Mouse (Mus musculus): Measurements from ENCODE around the gene Mapk13.
"Not testable (repeated sequence)": the region's sequence is repeated elsewhere in the genome, so short reads cannot be mapped to it uniquely, and the experiment has no call there.

The Mapk13 gene

DNA sequence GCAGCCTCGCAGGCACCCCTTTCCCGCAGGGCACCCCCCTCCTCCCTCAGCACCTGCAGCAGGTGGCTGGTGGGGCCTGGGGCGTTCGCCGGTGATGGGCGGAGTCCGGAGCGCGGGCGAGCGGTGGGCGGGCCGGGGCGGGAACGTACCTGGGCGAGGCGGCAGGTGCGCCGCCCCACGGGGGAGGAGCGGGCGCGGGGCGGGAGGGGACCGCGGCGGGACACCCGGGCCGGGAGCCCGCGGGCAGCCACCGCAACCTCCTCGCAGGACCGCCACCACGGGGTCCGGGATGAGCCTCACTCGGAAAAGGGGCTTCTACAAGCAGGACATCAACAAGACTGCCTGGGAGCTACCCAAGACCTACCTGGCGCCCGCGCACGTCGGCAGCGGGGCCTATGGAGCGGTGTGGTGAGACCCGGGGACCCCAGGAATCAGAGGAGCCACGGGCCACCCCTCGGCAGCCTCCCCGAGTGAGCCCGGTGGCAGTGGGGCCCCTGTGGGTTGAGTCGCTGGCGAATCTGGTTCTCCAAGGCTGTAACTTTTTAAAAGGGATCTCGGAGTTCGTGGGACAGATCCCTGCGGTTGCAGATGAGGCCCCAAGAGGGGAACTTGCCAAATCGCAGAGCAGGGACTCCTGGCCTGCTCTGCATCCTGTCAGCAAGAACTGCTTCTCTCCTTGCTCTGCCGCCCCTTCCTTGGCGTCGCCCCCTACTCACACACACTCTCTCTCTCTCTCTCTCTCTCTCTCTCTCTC is at the start of gene Mapk13:
Gene Mapk13, plus strand, starts transcription at position 177 of the 754 bp plus-strand sequence.
- peak; percentile 38 for DNase-seq (ENCODE audit: low spot score)

DNA sequence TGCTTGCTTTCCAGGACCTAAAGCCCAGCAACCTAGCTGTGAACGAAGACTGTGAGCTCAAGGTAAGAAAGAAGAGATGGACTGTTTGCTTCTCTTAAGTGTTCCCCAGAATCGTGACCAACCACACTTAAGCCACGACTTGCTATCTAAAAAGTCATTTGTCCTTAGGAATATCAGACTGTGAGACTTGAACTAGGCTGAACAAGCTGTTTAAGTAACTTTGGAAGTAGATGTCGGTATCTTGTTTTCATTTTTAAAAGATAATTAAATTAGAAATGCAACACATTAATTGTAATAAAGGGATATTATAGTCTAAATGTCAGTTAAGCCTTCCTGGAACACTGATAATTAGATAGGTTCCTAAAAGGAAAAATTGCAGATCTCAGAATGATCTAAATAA is 43.3 kb upstream of the Mapk13 start, which contains the start of gene AC170998.1:
Gene AC170998.1, plus strand, starts transcription at position 301 of the 400 bp plus-strand sequence.
- DNase-seq (ENCODE audit: low spot score) = no peak

- not testable (repeated sequence) for DNase-seq (ENCODE audit: low spot score)
Measured at GRCm38 (mm10) chr17:28727511-28727910, 41.6 kb upstream of the Mapk13 start.

DNA sequence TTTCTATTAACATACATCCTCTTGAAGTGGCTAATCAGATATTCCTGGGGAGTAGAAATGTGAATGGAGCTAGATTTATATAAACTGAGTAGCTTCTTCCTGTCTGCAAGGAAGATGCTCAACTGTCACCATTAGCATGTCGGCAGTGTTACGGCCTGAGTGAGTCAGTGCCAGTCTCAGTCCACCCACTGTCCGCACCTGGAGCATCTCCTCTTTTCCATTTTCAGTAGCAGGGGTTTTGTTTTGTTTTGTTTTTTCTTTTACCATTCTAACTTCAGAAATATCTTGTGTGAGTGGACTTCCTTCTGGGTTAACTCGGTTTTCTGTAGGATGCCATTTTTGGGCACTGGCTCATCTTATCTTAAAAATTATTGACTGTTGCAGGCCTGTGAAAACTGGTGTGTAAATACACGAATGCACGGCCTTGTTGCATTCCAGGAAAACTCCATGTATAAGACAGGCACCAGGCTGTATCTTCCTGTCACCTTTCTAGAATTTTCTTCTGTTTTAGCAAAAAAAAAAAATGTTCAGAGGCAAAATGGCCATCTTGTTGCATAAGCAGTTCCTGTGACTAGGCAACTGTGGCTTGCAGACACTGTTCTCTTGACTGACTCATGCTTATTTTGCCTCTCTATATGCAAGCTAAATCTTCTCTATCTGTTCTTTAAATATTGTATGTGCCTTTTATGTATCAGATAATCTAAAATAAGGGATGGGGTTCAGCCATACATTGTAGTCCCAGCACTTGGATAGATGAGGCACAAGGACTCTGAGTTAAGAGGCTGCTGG is 33.6 kb upstream of the Mapk13 start:
- no peak for DNase-seq (ENCODE audit: low spot score)

DNA sequence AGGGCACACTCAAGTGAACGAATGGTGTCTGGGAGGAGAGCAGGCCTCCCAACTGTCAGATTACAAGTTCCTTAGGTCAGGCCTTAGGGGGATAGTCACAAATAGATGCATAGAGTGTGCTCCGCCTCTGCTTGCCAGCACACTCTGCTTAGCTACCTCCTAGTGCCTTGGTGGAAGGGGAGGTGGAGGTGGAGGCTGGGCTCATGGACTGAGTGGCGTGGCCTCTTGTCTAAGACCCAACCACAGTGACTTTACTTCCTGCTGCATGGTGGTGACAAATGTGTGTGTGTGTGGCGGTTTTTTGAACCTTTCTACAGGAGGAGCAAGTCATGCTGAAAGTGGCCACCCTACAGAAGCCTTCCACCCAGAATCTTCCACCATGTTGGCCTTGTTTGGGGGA is 32.6 kb upstream of the Mapk13 start:
- no peak for DNase-seq (ENCODE audit: low spot score)

DNA sequence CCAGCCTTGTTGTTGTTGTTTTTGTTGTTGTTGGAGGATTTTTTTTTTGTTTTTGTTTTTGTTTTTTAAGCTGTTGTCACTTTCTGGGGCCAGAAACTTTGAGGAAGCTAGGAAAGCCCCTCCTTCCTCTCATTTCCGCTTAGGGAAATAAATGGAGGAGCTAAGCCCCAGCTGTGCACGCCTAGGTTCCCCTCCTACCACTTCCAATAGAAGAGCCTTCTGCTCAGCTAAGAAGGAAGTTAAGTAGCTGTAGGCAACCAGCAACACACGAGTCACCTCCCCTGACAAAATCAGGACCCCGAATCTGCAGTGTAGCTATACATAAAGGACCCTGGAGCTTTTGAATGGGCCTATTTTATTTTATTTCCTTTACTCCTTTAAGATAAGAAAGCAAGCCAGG is 31.1 kb upstream of the Mapk13 start:
- DNase-seq (ENCODE audit: low spot score) = no peak

- DNase-seq (ENCODE audit: low spot score) = no peak
Measured at GRCm38 (mm10) chr17:28739244-28739643, 29.9 kb upstream of the Mapk13 start.

DNA sequence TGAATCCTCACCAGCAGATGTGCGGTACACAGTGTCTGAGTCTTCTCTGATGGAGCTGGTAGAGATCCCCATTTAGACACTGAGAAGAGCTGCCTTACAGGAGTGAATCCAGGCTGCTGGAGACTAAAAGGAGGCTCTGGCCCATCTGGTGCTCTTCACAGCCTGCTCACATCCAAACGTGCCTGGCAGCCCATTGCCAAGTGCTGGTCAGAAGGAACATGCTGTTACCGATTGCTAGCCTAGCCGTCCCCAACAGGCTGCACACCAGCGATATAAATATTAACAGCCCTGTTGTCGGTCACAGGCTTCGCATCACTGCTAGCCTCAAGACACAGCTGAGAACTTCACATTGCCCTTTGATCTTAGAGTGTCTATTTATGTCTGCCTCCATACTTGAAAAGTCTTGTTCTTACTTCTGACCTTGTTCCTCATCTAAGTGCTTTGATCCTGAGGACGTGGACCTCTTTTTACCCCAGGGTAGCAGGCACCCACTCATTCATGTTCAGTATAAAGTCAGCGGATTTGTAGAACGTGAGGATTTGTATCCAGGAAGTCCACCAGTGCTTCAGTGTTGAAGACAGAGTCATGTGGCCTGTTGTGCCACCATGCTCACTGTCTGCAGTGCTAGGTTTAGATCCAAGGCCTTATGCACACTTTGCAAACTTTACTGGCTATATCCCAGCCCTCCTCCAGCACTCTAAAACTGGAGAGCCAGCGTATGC is 25.8 kb upstream of the Mapk13 start:
- DNase-seq (ENCODE audit: low spot score) = no peak

DNA sequence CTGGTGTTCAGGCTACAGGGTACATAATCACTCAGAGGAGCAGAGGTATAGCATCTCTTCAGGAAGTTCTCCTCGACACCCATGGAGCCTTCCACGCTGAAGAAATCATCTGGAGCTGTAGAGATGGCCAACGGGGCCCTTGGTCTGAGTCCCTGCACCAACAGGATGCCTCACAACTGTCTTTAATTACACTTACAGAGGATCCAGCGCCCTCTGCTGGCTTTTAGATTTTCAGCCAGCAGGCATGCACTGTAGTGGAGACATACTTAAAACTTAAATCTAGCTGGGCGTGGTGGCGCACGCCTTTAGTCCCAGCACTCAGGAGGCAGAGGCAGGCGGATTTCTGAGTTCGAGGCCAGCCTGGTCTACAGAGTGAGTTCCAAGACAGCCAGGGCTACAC is 25.2 kb upstream of the Mapk13 start:
- DNase-seq (ENCODE audit: low spot score) = no peak

DNA sequence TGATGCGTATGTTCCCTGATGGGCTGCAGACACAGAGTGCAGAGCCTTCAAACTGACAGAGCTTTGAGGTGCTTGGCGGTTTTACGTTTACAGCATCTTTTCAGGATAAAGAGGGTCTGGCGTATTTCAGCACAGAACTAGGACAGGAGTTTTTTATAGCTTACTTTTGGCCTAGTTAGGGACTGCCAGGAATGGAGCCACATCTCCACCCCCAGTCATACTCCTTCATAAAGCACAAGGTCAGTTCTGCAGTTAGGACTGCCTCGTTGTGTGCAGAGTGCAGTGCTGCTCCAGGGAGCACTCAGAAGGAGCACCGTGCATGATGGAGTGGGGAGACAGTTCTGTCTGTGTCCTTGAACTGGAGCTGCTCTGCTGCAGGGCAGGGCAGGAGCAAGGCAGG is 23.3 kb upstream of the Mapk13 start:
- DNase-seq (ENCODE audit: low spot score) = no peak

GRCm38 (mm10) chr17:28748001-28748400 is 21.1 kb upstream of the Mapk13 start:
- DNase-seq (ENCODE audit: low spot score) = no peak

- DNase-seq (ENCODE audit: low spot score) = no peak
Measured at GRCm38 (mm10) chr17:28750580-28750979, 18.5 kb upstream of the Mapk13 start.

- DNase-seq (ENCODE audit: low spot score) = no peak
Measured at GRCm38 (mm10) chr17:28756447-28756846, 12.7 kb upstream of the Mapk13 start.

DNA sequence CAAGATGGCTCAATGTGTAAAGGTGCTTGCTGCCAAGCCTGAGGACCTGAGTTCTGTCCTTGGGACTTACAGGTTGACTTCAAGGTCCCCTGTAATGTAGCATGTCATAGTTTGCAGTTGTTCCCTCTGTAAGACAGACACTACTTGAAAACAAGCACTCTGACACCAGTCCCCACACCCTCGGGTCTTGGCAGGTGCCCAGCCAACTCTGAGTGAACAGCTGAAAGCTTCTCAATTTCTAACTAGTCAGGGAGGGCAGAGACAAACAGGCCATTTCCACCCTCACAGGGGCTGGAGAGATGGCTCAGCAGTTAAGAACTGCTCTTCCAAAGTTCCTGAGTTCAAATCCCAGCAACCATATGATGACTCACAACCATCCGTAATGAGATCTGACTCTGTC is 11.6 kb upstream of the Mapk13 start:
- DNase-seq (ENCODE audit: low spot score) = no peak

- no peak for DNase-seq (ENCODE audit: low spot score)
Measured at GRCm38 (mm10) chr17:28760736-28761312, 8.3 kb upstream of the Mapk13 start.

- peak; percentile 83 for DNase-seq (ENCODE audit: low spot score)
Measured at GRCm38 (mm10) chr17:28761871-28762270, 7.2 kb upstream of the Mapk13 start.

DNA sequence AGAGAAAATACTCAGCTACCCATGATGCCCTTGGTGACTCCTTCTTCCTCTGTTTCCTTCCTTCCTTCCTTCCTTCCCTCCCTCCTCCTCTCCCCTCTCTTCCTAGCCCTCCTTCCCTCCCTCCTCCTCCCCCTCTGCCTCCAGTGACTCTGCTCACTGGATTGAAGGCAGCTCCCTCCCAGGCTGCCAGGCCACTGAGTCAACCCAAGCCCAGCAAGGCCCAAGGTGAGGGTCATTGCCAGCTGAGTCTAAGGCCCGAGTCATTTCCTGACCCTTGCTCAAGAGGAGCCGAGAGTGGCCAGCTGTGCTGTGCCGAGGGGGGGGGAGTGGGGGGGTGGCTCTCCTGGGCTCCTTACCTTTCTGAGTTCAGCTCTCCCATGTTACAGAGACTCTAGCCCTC is 2.9 kb upstream of the Mapk13 start:
- DNase-seq (ENCODE audit: low spot score) = no peak

DNA sequence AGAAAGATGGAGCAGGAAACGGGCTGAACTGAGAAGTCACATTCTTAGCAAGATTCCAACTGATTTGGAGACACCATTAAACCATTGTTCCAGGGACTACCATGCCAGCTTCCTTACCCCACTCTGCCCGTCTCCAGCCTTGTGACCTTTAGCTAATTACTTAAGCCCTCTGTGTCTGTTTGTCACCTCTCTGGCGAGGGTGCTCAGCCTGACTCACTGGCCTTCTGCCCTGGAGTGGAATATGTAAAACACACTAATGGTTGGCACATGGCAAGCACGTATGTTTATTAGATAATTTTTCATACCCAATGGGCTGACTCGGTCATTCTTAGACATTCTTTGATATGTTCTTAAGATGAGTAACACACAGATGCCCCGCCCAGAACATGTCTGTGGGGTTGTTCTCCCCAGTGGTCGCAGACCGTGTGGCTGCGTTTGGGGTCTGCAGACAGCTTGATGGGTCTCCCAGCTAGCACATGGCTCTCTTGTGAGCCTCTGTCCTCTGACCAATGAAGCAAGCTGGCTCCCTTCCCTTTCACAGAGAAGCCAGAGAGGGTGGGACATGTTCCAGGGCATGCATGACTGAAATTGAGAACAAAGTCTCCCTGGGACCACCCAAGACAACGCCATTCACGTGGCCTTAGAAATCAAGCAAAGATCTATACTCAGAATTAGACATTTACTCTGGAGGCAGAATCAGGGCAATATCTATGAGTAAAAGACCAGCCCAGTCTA is 2.1 kb upstream of the Mapk13 start:
- DNase-seq (ENCODE audit: low spot score) = no peak

DNA sequence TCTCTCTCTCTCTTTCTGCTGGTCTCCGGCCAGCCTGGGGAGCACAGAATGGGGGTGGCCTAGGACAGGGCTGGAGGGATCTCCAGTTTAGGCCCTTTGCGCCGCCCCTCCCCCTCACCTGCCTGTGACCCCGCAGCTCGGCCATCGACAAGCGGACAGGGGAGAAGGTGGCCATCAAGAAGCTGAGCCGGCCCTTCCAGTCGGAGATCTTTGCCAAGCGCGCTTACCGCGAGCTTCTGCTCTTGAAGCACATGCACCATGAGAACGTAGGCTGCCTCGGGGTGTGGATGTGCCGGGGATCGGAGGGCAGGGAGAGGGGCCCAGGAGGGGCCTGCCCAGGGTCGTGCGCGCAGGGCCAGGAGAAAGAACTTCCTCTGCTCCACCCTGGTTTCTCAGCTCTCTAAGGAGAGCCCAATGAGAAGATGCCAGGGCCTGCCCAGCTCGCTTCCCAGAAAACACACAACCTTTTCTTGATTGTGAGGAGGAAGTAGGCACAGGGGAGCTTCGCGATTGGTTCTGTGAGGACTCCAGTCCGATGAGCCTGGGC is 851 bp downstream of the Mapk13 start:
- DNase-seq (ENCODE audit: low spot score) = peak; percentile 39

- DNase-seq (ENCODE audit: low spot score) = no peak
Measured at GRCm38 (mm10) chr17:28771289-28771688, 2.2 kb downstream of the Mapk13 start.

DNA sequence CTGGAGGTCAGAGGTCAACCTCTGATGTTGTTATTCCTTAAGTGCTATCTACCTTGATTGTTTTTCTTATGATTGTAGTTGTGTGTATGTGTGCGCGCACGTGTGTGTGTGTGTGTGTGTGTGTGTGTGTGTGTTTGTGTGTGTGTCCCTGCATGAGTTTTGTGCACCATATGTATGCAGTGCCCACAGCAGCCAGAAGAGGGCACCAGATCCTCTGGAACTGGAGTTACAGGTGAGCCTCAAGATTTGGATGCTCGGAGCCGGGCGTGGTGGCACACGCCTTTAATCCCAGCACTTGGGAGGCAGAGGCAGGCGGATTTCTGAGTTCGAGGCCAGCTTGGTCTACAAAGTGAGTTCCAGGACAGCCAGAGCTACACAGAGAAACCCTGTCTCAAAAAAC is 5.2 kb downstream of the Mapk13 start:
- not testable (repeated sequence) for DNase-seq (ENCODE audit: low spot score)
